Mouse (Mus musculus) urinary bladder, postnatal 4 days (tissue): ENCODE measurements around the gene Thra.
"Not testable (repeated sequence)": the region's sequence is repeated elsewhere in the genome, so short reads cannot be mapped to it uniquely, and the experiment has no call there.

Experiments used
- DNase-seq, 2 experiments: peaks; one replicate each; pipeline ENCODE4 v3.0.0; 2021 to 2022; ENCODE audit warnings: low spot score in 2 of 2

The Thra gene

GRCm38 (mm10) chr11:98717904-98718303, 22.5 kb upstream of the Thra start:
- DNase-seq, result peak; percentile 77 to 80

GRCm38 (mm10) chr11:98720756-98721155, 19.7 kb upstream of the Thra start:
- DNase-seq, result no peak

GRCm38 (mm10) chr11:98721458-98722226, 18.8 kb upstream of the Thra start:
- DNase-seq, result peak in 1 of 2 experiments; percentile 72

GRCm38 (mm10) chr11:98723098-98723497, 17.3 kb upstream of the Thra start:
- no peak for DNase-seq

GRCm38 (mm10) chr11:98725926-98726506, 14.4 kb upstream of the Thra start:
- no peak for DNase-seq

GRCm38 (mm10) chr11:98729119-98729588, 11.3 kb upstream of the Thra start, which contains the start of gene Med24:
Gene Med24, minus strand, starts transcription at chr11:98729435.
- DNase-seq, result peak; percentile 81 to 84

GRCm38 (mm10) chr11:98730727-98731126, 9.7 kb upstream of the Thra start:
- no peak for DNase-seq

GRCm38 (mm10) chr11:98731134-98731533, 9.3 kb upstream of the Thra start:
- no peak for DNase-seq

GRCm38 (mm10) chr11:98734020-98734419, 6.4 kb upstream of the Thra start:
- no peak for DNase-seq

- DNase-seq, result no peak
Measured at GRCm38 (mm10) chr11:98735111-98735510, 5.3 kb upstream of the Thra start.

GRCm38 (mm10) chr11:98736176-98736575, 4.3 kb upstream of the Thra start:
- no peak for DNase-seq

- not testable (repeated sequence) for DNase-seq
Measured at GRCm38 (mm10) chr11:98737220-98737619, 3.2 kb upstream of the Thra start.

- no peak for DNase-seq
Measured at GRCm38 (mm10) chr11:98738428-98738911, 2.0 kb upstream of the Thra start.

- no peak for DNase-seq
Measured at GRCm38 (mm10) chr11:98738925-98739324, 1.5 kb upstream of the Thra start.

- no peak for DNase-seq
Measured at GRCm38 (mm10) chr11:98740026-98740392, 429 bp upstream of the Thra start.

- no peak for DNase-seq
Measured at GRCm38 (mm10) chr11:98741051-98741620, 698 bp downstream of the Thra start.

GRCm38 (mm10) chr11:98741622-98742396, 1.4 kb downstream of the Thra start:
- peak; percentile 83 to 84 for DNase-seq

- DNase-seq, result no peak
Measured at GRCm38 (mm10) chr11:98742397-98743291, 2.2 kb downstream of the Thra start.

GRCm38 (mm10) chr11:98743655-98744345, 3.4 kb downstream of the Thra start:
- peak in 1 of 2 experiments; percentile 73 for DNase-seq

- DNase-seq, result no peak
Measured at GRCm38 (mm10) chr11:98744456-98745019, 4.1 kb downstream of the Thra start.
